Mouse (Mus musculus): ENCODE measurements around the gene Atg7. TPM values are rescaled to one million over a fixed set of nuclear protein-coding genes. Genes with fewer than 3 reads are reported as not detected.

The Atg7 gene
- polyA plus RNA-seq, 1 experiment from 2014 or later, result 25.5 TPM

DNA sequence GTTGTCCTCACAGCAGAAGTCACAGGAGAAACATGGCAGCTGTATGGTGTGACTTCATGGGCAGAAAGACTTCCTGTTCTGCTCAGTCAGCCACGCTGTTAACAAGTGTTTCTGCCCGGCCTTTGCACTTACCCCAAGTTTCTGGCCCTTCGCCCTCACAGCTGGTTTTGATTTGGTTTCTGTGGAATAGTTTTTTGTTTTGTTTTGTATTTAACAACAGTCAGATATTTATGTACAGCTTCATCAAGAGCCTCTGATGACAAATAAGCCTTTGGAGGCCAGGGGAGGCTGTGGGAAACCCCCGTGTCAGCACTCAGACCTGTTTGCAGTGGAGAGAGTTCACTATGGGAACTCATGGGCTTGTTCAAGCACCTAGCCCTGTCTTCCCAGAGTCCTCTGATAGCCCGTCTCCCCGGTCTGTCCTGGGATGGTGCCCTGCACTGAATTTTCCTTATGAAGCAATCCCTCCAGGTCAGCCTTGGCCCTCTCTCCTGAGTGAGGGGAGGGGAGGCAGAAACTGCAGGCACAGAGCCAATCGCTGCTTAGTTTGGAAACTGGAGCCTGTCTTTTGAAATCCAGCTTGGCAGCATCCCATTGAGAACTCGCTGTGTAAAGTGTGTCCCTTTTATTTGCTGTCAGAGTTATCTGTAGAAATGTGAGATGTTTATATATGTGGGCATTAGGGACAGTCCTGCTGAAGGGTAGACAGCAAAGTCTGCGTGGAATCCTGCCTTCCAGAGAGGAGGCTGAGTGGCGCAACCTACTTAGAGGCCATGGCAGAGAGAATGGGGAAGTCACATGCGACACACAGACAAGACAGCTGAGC is 138.7 kb downstream of the Atg7 start:
- ATAC-seq (no peak), DNase-seq (ENCODE audit: low read depth, low spot score) (no peak)
- POLR2A ChIA-PET, result no interaction called here
- no peaks in the 10 kb centered on the region for H3K27me3 ChIP-seq
- TF ChIP-seq CTCF (IDR thresholded peaks at IDR 0.05), result no peak
- CTCF ChIA-PET, result interaction anchor here (0.9 kb wide), 1 partner anchor 10 kb away, joined by 3 read pairs; no protein-coding TSS in a partner anchor
- in situ Hi-C loops (cut with MboI; ENCODE audit: low pct_unique_long_range_greater_than_20kb), result no loop called here

DNA sequence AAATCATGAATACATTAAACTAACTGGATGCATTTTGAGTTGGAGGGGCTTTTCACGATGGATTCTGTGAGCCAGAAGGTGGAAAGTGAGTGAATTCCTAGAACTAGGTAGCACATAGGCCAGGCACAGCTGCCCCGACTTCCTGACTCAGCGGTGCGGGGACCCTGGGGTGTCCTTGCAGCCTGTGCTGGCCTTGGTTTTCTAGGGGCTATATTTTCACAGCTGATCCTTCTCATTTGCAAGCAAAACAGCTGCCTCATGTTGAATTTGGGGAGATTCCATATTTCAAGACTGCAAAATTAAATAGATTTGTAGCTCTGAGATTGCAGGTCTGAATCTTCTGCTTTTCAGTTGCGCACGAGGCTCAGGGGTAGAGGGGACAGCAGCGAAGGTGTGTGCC is 139.6 kb downstream of the Atg7 start:
- in situ Hi-C loops (cut with MboI; ENCODE audit: low pct_unique_long_range_greater_than_20kb), result no loop called here
- no peak for ATAC-seq
- no peak for DNase-seq (ENCODE audit: low read depth, low spot score)
- POLR2A ChIA-PET, result interaction anchor here (0.6 to 1.2 kb wide), 2 partner anchors 19 to 45 kb away, joined by 3 read pairs; no protein-coding TSS in a partner anchor
- CTCF ChIA-PET, result no interaction called here
- TF ChIP-seq CTCF (IDR thresholded peaks at IDR 0.05), result no peak
- H3K27me3 ChIP-seq, result no peaks in the 10 kb centered on the region

DNA sequence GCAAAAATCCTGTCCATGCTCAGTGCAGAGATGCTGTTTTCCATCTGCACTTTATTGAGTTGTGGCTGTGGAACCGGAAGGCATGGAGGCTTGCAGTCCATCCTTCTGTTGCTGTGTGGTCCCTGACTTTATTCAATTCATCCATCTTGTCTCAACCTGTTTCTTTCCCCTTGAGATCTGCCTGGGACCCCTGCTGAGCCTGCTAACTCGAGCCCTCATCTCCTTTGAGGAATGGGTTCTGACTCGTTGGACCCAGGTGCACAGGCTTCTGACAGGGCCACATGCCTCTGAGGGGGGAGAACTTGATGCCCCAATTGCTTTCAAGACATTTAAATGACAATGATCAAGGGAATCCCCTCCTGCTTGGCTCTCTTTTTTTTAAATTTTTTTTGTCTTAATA is 143.6 kb downstream of the Atg7 start:
- POLR2A ChIA-PET, result no interaction called here
- in situ Hi-C loops (cut with MboI; ENCODE audit: low pct_unique_long_range_greater_than_20kb), result no loop called here
- no peak for TF ChIP-seq CTCF (IDR thresholded peaks at IDR 0.05)
- DNase-seq (ENCODE audit: low read depth, low spot score) (no peak), ATAC-seq (no peak)
- no peaks in the 10 kb centered on the region for H3K27me3 ChIP-seq
- CTCF ChIA-PET, result no interaction called here

DNA sequence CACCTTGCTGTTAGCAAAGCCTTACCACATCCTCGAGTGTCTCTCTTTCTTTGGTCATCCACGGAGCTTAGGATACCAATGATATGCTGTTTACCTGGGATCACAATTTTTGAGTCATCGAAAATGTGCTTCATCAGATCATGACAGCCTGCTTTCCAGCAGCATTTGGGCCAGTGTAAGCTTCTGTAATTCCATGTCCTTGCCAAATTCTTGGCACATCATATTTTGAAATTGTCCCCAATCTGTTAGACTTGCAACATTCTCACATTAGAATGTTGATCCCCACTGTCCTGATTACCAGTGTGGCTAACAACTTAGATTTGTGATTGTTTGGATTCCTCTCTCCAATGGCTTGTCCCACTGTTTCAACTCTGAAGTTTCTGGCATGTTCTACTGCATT is 144.7 kb downstream of the Atg7 start:
- H3K27me3 ChIP-seq, result no peaks in the 10 kb centered on the region
- TF ChIP-seq CTCF (IDR thresholded peaks at IDR 0.05), result no peak
- ATAC-seq (peak; percentile 69), DNase-seq (ENCODE audit: low read depth, low spot score) (no peak)
- ChIA-PET CTCF (no interaction called here), POLR2A (no interaction called here)
- in situ Hi-C loops (cut with MboI; ENCODE audit: low pct_unique_long_range_greater_than_20kb), result no loop called here

DNA sequence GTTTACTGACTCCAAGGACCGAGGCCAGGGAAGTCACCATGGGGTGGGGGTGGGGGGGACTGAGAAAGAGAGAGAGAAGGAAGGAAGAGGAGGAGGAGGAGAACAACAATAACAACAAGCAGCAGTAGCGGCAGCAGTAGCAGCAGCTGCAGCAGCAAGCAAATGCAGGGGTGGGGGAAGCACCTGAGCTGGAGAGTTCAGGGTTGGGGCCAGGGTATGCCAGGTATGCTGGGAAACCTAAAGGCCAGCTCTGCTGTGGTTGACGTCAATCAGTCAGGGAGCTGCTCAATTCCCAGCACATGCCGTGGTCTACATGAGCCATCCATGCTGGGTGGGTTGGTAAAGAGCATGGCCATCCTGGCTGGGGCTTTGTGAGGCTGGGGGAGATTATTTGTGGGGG is 145.8 kb downstream of the Atg7 start:
- H3K27me3 ChIP-seq, result no peaks in the 10 kb centered on the region
- no peak for ATAC-seq
- in situ Hi-C loops (cut with MboI; ENCODE audit: low pct_unique_long_range_greater_than_20kb), result no loop called here
- no peak for DNase-seq (ENCODE audit: low read depth, low spot score)
- ChIA-PET CTCF (no interaction called here), POLR2A (no interaction called here)
- no peak for TF ChIP-seq CTCF (IDR thresholded peaks at IDR 0.05)

DNA sequence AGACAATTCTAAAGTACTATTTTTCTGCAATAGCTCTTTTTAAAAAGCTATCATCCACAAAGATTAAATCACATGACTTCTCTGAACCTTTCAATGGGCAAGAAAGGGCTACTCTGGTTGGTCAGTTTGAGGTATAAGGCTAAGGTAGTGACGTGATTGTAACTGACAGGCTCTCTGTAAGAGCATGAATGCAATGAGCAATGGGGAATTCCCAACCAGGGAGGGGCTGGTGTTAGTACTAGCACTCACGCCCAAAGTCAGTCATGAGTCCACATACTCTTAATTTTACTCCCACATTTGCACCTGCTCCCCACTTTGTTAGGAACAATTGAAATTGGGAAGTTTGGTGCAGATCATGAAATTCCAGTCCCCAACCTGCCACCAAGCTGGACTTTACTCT is 147.2 kb downstream of the Atg7 start:
- TF ChIP-seq CTCF (IDR thresholded peaks at IDR 0.05), result no peak
- ATAC-seq, result no peak
- in situ Hi-C loops (cut with MboI; ENCODE audit: low pct_unique_long_range_greater_than_20kb), result no loop called here
- ChIA-PET CTCF (no interaction called here), POLR2A (no interaction called here)
- no peaks in the 10 kb centered on the region for H3K27me3 ChIP-seq
- DNase-seq (ENCODE audit: low read depth, low spot score), result no peak

DNA sequence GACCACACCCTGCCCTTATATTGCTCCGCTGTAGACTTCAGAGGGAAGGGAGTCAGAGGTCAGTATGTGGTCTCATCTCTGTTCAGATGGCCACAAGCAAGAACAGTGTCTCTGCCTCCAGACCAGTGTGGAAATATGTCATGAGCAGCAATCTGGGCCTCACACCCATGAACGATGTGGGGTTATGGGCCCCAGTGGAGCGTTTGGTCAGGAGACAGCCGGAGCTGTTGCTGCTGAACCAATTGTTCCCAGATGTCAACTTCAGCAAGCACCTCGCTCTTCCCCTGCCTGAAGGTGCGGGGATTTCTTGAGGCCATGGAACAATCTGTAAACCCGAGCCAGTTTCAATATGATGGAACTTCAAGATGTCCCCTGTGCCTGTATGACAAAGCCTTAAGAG is 148.0 kb downstream of the Atg7 start:
- ChIA-PET CTCF (no interaction called here), POLR2A (no interaction called here)
- in situ Hi-C loops (cut with MboI; ENCODE audit: low pct_unique_long_range_greater_than_20kb), result no loop called here
- no peak for TF ChIP-seq CTCF (IDR thresholded peaks at IDR 0.05)
- no peaks in the 10 kb centered on the region for H3K27me3 ChIP-seq
- no peak for DNase-seq (ENCODE audit: low read depth, low spot score)
- ATAC-seq, result no peak

DNA sequence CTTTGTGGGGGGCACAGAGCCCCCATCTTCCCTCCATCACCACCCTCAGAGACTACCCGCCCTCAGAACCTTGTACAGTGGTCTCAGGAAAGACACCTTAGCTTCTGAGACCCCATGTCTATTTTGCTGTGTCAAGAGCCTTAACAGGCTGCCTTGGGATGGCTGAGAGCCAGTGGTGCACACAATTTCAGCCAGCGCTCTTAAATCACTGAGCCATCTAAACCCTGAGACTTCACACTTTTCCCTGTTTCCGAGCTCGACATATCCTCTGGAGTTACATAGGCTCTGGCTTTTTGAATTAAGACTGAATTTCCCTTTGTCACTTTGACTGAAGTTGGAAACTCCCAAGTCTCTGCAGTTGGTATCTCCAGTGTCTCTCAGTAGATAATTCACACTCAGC is 148.9 kb downstream of the Atg7 start:
- ChIA-PET POLR2A (no interaction called here), CTCF (interaction anchor here (0.7 kb wide), 1 partner anchor 10 kb away, joined by 3 read pairs; no protein-coding TSS in a partner anchor)
- H3K27me3 ChIP-seq, result no peaks in the 10 kb centered on the region
- TF ChIP-seq CTCF (IDR thresholded peaks at IDR 0.05), result no peak
- DNase-seq (ENCODE audit: low read depth, low spot score) (no peak), ATAC-seq (no peak)
- in situ Hi-C loops (cut with MboI; ENCODE audit: low pct_unique_long_range_greater_than_20kb), result no loop called here

DNA sequence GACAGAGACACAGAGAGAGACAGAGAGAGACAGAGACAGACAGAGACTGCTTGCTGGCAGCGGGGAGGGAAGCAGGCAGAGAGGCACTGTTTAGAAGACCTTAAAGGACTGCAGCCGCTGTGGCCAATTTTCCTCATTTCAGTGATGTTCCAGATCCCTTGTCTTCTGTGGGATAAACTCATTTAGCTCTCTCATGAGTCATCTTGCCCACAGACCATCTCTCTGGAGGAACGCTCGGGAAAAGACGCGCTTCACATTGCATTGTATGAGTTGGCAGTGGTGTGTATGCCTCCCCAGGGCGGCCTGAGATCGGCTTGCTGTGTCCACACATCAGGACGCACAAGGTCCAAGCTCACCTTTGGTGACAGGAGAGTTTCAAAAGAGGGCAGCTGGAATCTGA is 151.8 kb downstream of the Atg7 start:
- no peaks in the 10 kb centered on the region for H3K27me3 ChIP-seq
- ChIA-PET POLR2A (interaction anchor here (0.6 kb wide), 1 partner anchor 1166 kb away, joined by 3 read pairs; no protein-coding TSS in a partner anchor), CTCF (interaction anchor here (1.4 kb wide), 1 partner anchor 10 kb away, joined by 4 read pairs; no protein-coding TSS in a partner anchor)
- in situ Hi-C loops (cut with MboI; ENCODE audit: low pct_unique_long_range_greater_than_20kb), result no loop called here
- peak; percentile 65 for ATAC-seq
- TF ChIP-seq CTCF (IDR thresholded peaks at IDR 0.05), result no peak
- no peak for DNase-seq (ENCODE audit: low read depth, low spot score)

DNA sequence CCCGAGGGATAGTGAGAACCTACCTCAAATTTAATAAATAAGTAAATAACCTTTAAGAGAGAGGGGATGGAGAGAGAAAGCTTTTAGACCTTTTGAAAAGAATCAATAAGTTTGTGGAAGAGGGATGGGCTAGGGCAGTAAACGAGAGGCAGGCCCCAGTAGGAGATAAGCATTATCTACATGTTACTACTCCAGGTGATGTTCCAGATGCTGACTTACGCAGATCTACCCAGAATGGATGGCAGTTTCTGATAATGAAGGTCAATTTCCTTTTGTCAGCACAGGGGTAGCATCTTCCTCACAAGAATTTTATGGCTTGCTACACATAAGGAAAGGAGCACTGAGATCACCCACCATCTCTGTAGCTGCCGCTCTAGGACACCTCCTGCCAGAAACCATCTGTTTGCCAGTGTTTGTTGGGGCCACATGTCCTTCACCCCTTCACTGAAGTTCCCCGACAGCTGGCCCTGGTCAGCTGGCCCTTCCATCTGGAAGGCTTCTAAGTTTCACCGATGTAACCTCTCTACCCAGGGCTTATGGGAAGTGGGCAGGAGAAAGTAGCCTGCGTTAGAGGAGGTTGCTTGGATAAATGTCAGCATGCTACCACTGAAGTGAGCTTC is 152.9 kb downstream of the Atg7 start:
- ChIA-PET CTCF (no interaction called here), POLR2A (no interaction called here)

DNA sequence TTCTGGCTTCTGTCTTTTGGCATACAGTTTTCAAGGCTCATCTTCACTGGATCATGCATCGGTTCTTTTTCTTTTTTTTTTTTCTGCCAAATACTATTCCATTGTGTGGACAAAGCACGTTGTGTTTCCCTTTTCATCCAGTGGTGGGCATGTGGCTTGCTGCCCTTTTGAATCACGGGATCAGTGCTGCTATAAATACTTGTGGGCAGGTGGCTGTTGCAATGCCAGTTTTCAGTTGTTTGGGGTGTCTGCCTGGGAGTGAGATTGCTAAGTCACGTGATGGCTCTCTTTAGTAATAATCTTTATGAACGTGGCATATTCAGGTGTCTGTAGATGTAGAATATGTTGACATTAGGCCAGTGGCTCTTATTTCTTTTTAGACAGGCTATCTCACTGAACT is 155.0 kb downstream of the Atg7 start:
- ChIA-PET POLR2A (no interaction called here), CTCF (no interaction called here)
- TF ChIP-seq CTCF (IDR thresholded peaks at IDR 0.05), result no peak
- DNase-seq (ENCODE audit: low read depth, low spot score) (no peak), ATAC-seq (no peak)
- in situ Hi-C loops (cut with MboI; ENCODE audit: low pct_unique_long_range_greater_than_20kb), result no loop called here
- H3K27me3 ChIP-seq, result no peaks in the 10 kb centered on the region

More for the DNA sequence above, 152.9 kb downstream of the Atg7 start:
- DNase-seq (ENCODE audit: low read depth, low spot score) (no peak), ATAC-seq (no peak)
- no peak for TF ChIP-seq CTCF (IDR thresholded peaks at IDR 0.05)
- in situ Hi-C loops (cut with MboI; ENCODE audit: low pct_unique_long_range_greater_than_20kb), result no loop called here
- no peaks in the 10 kb centered on the region for H3K27me3 ChIP-seq

All from Patski (cell line).